Mouse (Mus musculus): ENCODE measurements around the gene Tle6. TPM values are rescaled to one million over a fixed set of nuclear protein-coding genes. Genes with fewer than 3 reads are reported as not detected.

Tle6 gene
- total RNA-seq, 4 experiments from 2014 or later = 5.0 to 7.3 (median 5.9) TPM

GRCm38 (mm10) chr10:81593935-81594334, 6.9 kb downstream of the Tle6 start:
- no peak for DNase-seq (ENCODE audit: low spot score in 2 of 2)

- DNase-seq (ENCODE audit: low spot score in 2 of 2) = no peak
Measured at GRCm38 (mm10) chr10:81593223-81593622, 7.7 kb downstream of the Tle6 start.

- no peak for DNase-seq (ENCODE audit: low spot score in 2 of 2)
Measured at GRCm38 (mm10) chr10:81592631-81593030, 8.2 kb downstream of the Tle6 start.

GRCm38 (mm10) chr10:81591846-81592245, 9.0 kb downstream of the Tle6 start:
- DNase-seq (ENCODE audit: low spot score in 2 of 2) = no peak

- DNase-seq (ENCODE audit: low spot score in 2 of 2) = no peak
Measured at GRCm38 (mm10) chr10:81588739-81589138, 12.1 kb downstream of the Tle6 start.

- no peak for DNase-seq (ENCODE audit: low spot score in 2 of 2)
Measured at GRCm38 (mm10) chr10:81583347-81583746, 17.5 kb downstream of the Tle6 start.

GRCm38 (mm10) chr10:81580441-81581070, 20.3 kb downstream of the Tle6 start:
- no peak for DNase-seq (ENCODE audit: low spot score in 2 of 2)

GRCm38 (mm10) chr10:81579967-81580366, 20.9 kb downstream of the Tle6 start:
- DNase-seq (ENCODE audit: low spot score in 2 of 2) = no peak

GRCm38 (mm10) chr10:81575695-81576094, 25.2 kb downstream of the Tle6 start:
- DNase-seq (ENCODE audit: low spot score in 2 of 2) = no peak

GRCm38 (mm10) chr10:81575208-81575631, 25.7 kb downstream of the Tle6 start:
- no peak for DNase-seq (ENCODE audit: low spot score in 2 of 2)

- no peak for DNase-seq (ENCODE audit: low spot score in 2 of 2)
Measured at GRCm38 (mm10) chr10:81574081-81575056, 26.5 kb downstream of the Tle6 start, which contains the start of gene Tle2. Tle2 (plus strand) TSS chr10:81574561.

GRCm38 (mm10) chr10:81572975-81573374, 27.9 kb downstream of the Tle6 start:
- no peak for DNase-seq (ENCODE audit: low spot score in 2 of 2)

GRCm38 (mm10) chr10:81572133-81572671, 28.7 kb downstream of the Tle6 start:
- no peak for DNase-seq (ENCODE audit: low spot score in 2 of 2)

GRCm38 (mm10) chr10:81571501-81571876, 29.4 kb downstream of the Tle6 start:
- DNase-seq (ENCODE audit: low spot score in 2 of 2) = peak; percentile 99 to 100

- peak; percentile 92 to 93 for DNase-seq (ENCODE audit: low spot score in 2 of 2)
Measured at GRCm38 (mm10) chr10:81570831-81571500, 29.9 kb downstream of the Tle6 start.

- no peak for DNase-seq (ENCODE audit: low spot score in 2 of 2)
Measured at GRCm38 (mm10) chr10:81570238-81570800, 30.6 kb downstream of the Tle6 start.

- DNase-seq (ENCODE audit: low spot score in 2 of 2) = no peak
Measured at GRCm38 (mm10) chr10:81569507-81570237, 31.2 kb downstream of the Tle6 start.

GRCm38 (mm10) chr10:81568381-81569191, 32.3 kb downstream of the Tle6 start:
- DNase-seq (ENCODE audit: low spot score in 2 of 2) = no peak
